Mouse (Mus musculus) layer of hippocampus, adult 2 months (tissue): ENCODE data around the gene Zfp788. TPM values are rescaled to one million over a fixed set of nuclear protein-coding genes. Genes with fewer than 3 reads are reported as not detected.
"Not testable (repeated sequence)": the region's sequence is repeated elsewhere in the genome, so short reads cannot be mapped to it uniquely, and the experiment has no call there.

Experiments
- DNase-seq, 2 experiments: peaks; one replicate each; pipeline ENCODE4 v3.0.0; 2022; ENCODE audit warnings: low spot score in 2 of 2
- H3K27ac ChIP-seq: fragments of 200-600 bp; 2 replicates; pipeline ENCODE4 v1.8.1; 2022
- H3K4me3 ChIP-seq: fragments of 200-600 bp; 2 replicates; pipeline ENCODE4 v1.8.1; 2022; ENCODE audit warnings: mild to moderate bottlenecking
- CTCF ChIP-seq: fragments of 200-600 bp; conservative IDR thresholded peaks from 2 replicates; pipeline ENCODE4 v1.8.1; 2022; ENCODE audit warnings: antibody characterized with exemption, mild to moderate bottlenecking, moderate library complexity
- long read RNA-seq, 2 experiments: library from polyadenylated mRNA; stranded (forward); transcript quantifications; one replicate each; pipeline ENCODE4 v2.0.0; 2021; ENCODE audit warnings: borderline mapping rate in 2 of 2
- total RNA-seq, 2 experiments: library from RNA; stranded (reverse); gene quantifications; 2 replicates each; pipeline ENCODE4 v1.2.3; 2021

Zfp788 gene
- total RNA-seq: 10 to 100 TPM; 32.2 to 36.0 TPM
- long read RNA-seq, experiment 1, partial matches to known transcripts: 0 of 9 reads
- long read RNA-seq, experiment 1, other reads (novel, unspliced or antisense): 6 of 9 reads
- long read RNA-seq, experiment 2, transcript Zfp788-201 (4 exons, 3,058 nt): major isoform, 9 of 25 reads
- long read RNA-seq, experiment 2, partial matches to known transcripts: 0 of 25 reads
- long read RNA-seq, experiment 2, other reads (novel, unspliced or antisense): 14 of 25 reads

GRCm38 (mm10) chr7:41632409-41633220 is at the start of gene Zfp788:
Gene Zfp788 (plus strand): TSS chr7:41633203.
- peak within 1 kb of the TSS; percentile 85 for H3K4me3 ChIP-seq
- TF ChIP-seq CTCF: peak; percentile 78
- peak; percentile 93 to 98 for DNase-seq
- H3K27ac ChIP-seq: peak within 1 kb of the TSS; percentile 100

- not testable (repeated sequence) for DNase-seq, H3K27ac ChIP-seq, H3K4me3 ChIP-seq
Measured at GRCm38 (mm10) chr7:41587831-41588230, 45.2 kb upstream of the Zfp788 start.

GRCm38 (mm10) chr7:41598615-41599014 is 34.4 kb upstream of the Zfp788 start:
- Histone ChIP-seq H3K27ac (peak overlapping the region; percentile 79), H3K4me3 (peak overlapping the region; percentile 84)
- no peak for TF ChIP-seq CTCF
- no peak for DNase-seq

GRCm38 (mm10) chr7:41599034-41599813 is 33.8 kb upstream of the Zfp788 start, which contains the start of gene 2610021A01Rik:
Gene 2610021A01Rik (plus strand): TSS chr7:41599230.
- DNase-seq: peak; percentile 92 to 93
- H3K4me3 ChIP-seq: peak within 1 kb of the TSS; percentile 84
- TF ChIP-seq CTCF: no peak; the same call in none of the 2 replicates
- peak within 1 kb of the TSS; percentile 79 for H3K27ac ChIP-seq

GRCm38 (mm10) chr7:41599932-41600548 is 33.0 kb upstream of the Zfp788 start:
- peak; percentile 62 for TF ChIP-seq CTCF
- Histone ChIP-seq H3K27ac (peak overlapping the region; percentile 79), H3K4me3 (peak overlapping the region; percentile 84)
- no peak for DNase-seq

- H3K4me3 ChIP-seq: no peak overlapping the region
- no peak for TF ChIP-seq CTCF
- no peak for DNase-seq
- H3K27ac ChIP-seq: no peak overlapping the region
Measured at GRCm38 (mm10) chr7:41611654-41612053, 21.3 kb upstream of the Zfp788 start.

GRCm38 (mm10) chr7:41616241-41616640 is 16.8 kb upstream of the Zfp788 start:
- DNase-seq, H3K4me3 ChIP-seq, H3K27ac ChIP-seq: not testable (repeated sequence)

GRCm38 (mm10) chr7:41633221-41633984 is 400 bp downstream of the Zfp788 start:
- DNase-seq: peak; percentile 87 to 94
- H3K4me3 ChIP-seq: peak overlapping the region; percentile 85
- peak; percentile 35; the same call in 1 of the 2 replicates for TF ChIP-seq CTCF
- H3K27ac ChIP-seq: peak overlapping the region; percentile 100

- H3K4me3 ChIP-seq, DNase-seq, H3K27ac ChIP-seq: not testable (repeated sequence)
Measured at GRCm38 (mm10) chr7:41674326-41674725, 41.3 kb downstream of the Zfp788 start.

Other genes starting within 250 kb of the Zfp788 start
- gene AI987944, start 239.8 kb upstream of the Zfp788 start, total RNA-seq: 10 to 100 TPM; 12.4 to 13.0 TPM
- gene Vmn2r57, start 184.5 kb upstream of the Zfp788 start, total RNA-seq: under 1 TPM; 0.33 to 0.39 TPM
- under 1 TPM; 0.10 to 0.33 TPM for gene Gm20449, start 133.8 kb upstream of the Zfp788 start, total RNA-seq
- 10 to 100 TPM in 1 of 2 experiments, 1 to 10 TPM in 1; 9.9 to 13.5 TPM for gene AW146154, start 133.3 kb upstream of the Zfp788 start, total RNA-seq
- gene Gm6871, start 59.5 kb upstream of the Zfp788 start, total RNA-seq: not detected
- 10 to 100 TPM; 33.8 to 36.3 TPM for gene 2610021A01Rik, start 34.0 kb upstream of the Zfp788 start, total RNA-seq
- gene Vmn2r58, start 239.5 kb downstream of the Zfp788 start, total RNA-seq: not detected